Mouse (Mus musculus): ENCODE measurements around the gene Olfr804.

The Olfr804 gene

GRCm38 (mm10) chr10:129702910-129703309 lies at the start of gene Olfr804:
Gene Olfr804, plus strand, starts transcription at chr10:129703210.
- DNase-seq (ENCODE audit: low spot score in 2 of 2): no peak

GRCm38 (mm10) chr10:129657394-129657793 lies 45.6 kb upstream of the Olfr804 start, which contains the start of gene Olfr800:
Gene Olfr800, plus strand, starts transcription at chr10:129657694.
- DNase-seq (ENCODE audit: low spot score in 2 of 2): no peak

GRCm38 (mm10) chr10:129673765-129674164 lies 29.2 kb upstream of the Olfr804 start, which contains the start of gene Olfr801:
Gene Olfr801, minus strand, starts transcription at chr10:129673865.
- DNase-seq (ENCODE audit: low spot score in 2 of 2): no peak

- no peak for DNase-seq (ENCODE audit: low spot score in 2 of 2)
Measured at GRCm38 (mm10) chr10:129688069-129688468, 14.9 kb upstream of the Olfr804 start, which contains the start of gene Olfr802. Gene Olfr802, minus strand, starts transcription at chr10:129688169.

GRCm38 (mm10) chr10:129694186-129694585 lies 8.8 kb upstream of the Olfr804 start, which contains the start of gene Olfr803:
Gene Olfr803, minus strand, starts transcription at chr10:129694286.
- DNase-seq (ENCODE audit: low spot score in 2 of 2): no peak

- no peak for DNase-seq (ENCODE audit: low spot score in 2 of 2)
Measured at GRCm38 (mm10) chr10:129729275-129729674, 26.3 kb downstream of the Olfr804 start, which contains the start of gene Olfr805. Gene Olfr805, minus strand, starts transcription at chr10:129729375.

GRCm38 (mm10) chr10:129741821-129742220 lies 38.8 kb downstream of the Olfr804 start, which contains the start of gene Olfr806:
Gene Olfr806, minus strand, starts transcription at chr10:129741921.
- no peak for DNase-seq (ENCODE audit: low spot score in 2 of 2)

GRCm38 (mm10) chr10:129757693-129758092 lies 54.7 kb downstream of the Olfr804 start, which contains the start of gene Olfr807:
Gene Olfr807, minus strand, starts transcription at chr10:129757793.
- DNase-seq (ENCODE audit: low spot score in 2 of 2): no peak

Measured in right cerebral cortex, postnatal 36 days (tissue).